Mouse (Mus musculus) heart, adult 9 months (tissue): ENCODE measurements around the gene Snx9.

Source experiments
- DNase-seq, 2 experiments: peaks; one replicate each; pipeline ENCODE4 v3.0.0; 2022; ENCODE audit warnings: low spot score in 2 of 2

Snx9 gene

DNA sequence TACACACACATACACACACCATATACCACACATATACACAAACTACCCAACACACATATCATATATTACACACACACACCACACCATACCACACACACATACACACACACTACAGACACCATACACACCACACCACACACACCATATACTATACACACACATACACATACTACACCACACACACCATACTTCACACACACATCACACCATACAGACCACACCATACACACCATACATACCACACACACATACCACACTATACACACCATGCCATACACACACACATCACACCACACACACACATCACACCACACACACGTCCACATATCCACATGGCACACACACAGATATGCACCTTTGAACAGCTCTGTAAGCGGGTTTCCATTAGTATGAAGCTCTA, 34.3 kb upstream of the Snx9 start:
- no peak for DNase-seq

DNA sequence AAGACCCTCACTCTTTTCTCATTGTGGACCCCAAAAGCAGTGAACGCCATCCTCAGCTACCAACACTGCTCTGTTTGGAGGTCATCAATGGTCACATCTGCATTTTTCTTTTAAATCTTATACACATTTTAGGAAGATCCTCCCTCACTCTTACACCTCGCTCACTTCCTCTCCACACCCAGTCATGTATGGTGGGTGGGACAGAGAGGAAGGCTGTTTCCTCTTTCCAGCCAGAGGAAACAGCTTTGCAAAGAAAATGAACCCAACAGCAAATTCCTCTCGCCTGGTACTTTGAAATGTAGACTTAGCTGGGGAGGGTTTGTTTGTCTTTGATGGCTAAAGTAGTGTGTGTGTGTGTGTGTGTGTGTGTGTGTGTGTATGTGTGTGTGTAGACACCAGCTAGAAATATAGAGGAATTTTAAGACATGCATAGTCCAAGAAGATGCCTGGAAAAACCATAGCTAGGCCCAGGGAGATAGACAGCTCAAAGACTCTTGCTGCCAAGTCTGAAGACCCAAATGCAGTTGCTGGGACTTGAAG, 33.2 kb upstream of the Snx9 start:
- DNase-seq = peak in 1 of 2 experiments; percentile 63

- peak; percentile 57 to 63 for DNase-seq
Observed at GRCm38 (mm10) chr17:5813863-5814640, 27.1 kb upstream of the Snx9 start.

DNA sequence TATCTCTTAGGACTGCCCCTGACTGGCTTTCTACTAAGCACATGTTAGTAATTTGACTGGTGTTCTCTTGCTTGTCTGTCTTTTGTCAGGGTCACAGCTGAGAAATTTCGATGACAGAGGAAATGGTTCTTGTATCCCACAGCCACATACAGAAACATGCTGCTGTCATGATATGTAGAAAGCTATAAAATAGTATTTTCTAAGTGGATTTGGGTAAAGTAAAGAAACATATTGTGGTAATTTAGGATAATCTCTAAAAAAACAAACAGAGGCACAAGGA, 26.5 kb upstream of the Snx9 start:
- no peak for DNase-seq

DNA sequence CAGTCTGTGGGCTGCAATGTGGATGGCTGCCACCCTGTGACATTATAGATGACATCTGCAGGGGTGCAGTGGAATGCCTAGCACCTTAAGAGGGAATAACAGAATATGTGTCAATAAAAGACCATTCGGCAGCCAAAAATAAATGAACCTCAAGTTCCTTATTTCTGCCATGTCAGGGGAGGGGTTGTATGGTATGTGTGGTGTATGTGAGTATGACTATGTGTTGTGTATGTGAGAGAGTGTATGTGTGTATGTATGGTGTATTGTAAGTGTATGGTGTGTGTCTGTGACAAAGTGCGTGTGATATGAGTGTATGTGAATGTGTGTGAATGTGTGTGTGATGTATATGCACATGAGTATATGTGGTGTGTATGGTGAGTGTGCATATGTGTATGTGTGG, 23.3 kb upstream of the Snx9 start:
- no peak for DNase-seq

GRCm38 (mm10) chr17:5819105-5819504, 22.0 kb upstream of the Snx9 start:
- no peak for DNase-seq

GRCm38 (mm10) chr17:5819799-5820201, 21.3 kb upstream of the Snx9 start:
- no peak for DNase-seq

- peak; percentile 58 to 64 for DNase-seq
Observed at GRCm38 (mm10) chr17:5822541-5822940, 18.6 kb upstream of the Snx9 start.

GRCm38 (mm10) chr17:5823032-5823431, 18.1 kb upstream of the Snx9 start:
- DNase-seq = no peak

DNA sequence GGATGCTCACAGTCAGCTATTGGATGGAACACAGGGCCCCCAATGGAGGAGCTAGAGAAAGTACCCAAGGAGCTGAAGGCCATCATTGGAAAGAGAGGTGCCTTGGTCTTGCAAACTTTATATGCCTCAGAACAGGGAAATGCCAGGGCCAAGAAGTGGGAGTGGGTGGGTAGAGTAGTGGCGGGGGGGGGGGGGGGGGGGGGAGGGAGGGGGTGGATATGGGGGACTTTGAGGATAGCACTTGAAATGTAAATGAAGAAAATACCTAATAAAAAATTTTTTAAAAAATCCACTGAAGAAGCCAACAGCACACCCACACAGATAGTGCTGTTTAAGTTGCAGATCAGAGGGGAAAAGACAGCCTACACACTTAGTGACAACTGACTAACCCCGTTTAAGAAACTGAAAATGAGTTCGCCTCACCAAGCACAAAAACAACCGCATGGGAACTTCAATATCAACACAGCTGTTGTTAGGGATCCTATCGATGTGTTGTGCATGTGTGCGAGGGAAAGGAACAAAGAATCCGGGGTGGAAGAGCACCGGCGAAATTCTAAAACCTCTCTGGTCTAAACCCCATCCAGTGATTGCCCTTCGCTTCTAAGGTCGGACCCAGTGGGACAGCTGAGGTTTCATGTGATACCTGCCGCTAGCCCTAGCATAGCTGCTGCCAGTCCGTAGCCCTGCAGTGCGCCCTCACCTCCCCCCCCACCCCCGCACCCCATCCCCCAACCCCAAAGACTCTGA, 13.1 kb upstream of the Snx9 start:
- DNase-seq = no peak

GRCm38 (mm10) chr17:5828583-5828836, 12.6 kb upstream of the Snx9 start:
- no peak for DNase-seq

- no peak for DNase-seq
Observed at GRCm38 (mm10) chr17:5828944-5829343, 12.2 kb upstream of the Snx9 start.

DNA sequence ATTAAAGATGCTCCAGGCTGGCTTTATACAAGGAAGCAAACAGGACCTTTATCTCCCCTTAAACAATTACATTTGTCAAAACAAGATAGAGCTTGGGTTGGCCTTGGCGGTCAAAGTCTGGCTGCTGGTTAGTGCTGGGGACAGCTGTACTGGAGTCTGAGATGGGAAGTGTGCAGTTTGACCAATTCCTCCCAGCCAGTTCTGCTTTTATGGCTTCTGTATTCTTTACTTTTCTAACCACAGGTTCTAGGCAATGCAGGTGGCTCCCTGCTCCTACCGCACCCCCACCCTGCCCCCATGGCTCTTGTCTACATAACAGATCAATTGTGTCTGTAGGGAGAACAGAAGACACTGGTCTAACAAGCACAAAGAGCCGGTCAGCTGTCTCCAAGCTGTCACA, 11.2 kb upstream of the Snx9 start:
- DNase-seq = no peak

- DNase-seq = no peak
Observed at GRCm38 (mm10) chr17:5830382-5830781, 10.7 kb upstream of the Snx9 start.

GRCm38 (mm10) chr17:5830832-5831231, 10.3 kb upstream of the Snx9 start:
- DNase-seq = no peak

DNA sequence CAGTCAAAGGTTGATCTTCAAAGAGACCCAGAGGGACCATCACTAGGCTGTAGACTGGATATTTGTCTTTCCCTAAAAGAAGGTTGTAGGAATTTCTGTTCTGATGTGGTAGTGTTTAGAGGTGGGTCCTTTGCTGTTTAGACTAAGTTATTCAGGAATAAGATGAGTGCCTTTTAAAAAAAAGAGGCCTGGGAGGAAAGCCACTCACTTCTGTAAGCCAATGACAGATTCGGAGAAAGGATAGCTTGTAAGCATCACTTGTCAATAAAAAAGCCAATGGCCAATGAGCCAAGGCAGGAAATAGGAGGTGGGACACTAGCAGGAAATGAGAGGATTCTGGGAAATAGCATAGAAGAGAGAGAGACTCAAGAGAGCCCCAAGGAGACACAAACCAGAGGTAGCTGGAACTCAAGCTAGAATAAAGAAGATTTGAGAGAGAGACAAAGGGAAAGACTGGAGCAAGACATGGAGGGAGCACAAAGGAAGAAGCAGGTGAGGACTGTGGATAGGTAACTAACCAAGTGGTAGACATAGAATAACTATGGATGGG, 9.8 kb upstream of the Snx9 start:
- DNase-seq = no peak

GRCm38 (mm10) chr17:5834166-5834565, 7.0 kb upstream of the Snx9 start:
- DNase-seq = no peak

DNA sequence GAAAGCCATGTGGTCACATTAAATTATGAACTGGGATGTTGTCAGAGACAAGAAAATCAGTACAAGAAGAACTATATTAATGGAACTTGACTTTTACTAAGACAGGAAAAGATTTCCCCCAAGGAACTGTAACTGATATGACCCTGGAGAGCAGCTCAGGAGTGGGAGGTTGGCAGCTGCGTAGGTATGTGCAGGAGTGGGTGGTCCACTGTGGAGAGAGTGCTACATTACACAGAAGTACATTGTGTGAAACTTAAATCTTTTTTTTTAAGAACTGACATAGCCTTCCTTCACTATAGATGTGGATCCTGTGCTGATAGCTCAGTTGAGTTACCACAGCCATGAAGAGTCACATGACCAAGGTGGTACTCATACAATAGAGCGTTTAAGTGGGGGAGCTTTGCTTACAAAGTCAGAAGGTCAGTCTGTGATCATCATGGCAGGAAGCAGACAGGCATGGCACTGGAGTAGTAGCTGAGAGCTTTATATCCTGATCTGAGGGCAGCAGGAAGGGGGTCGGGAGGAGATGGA, 6.3 kb upstream of the Snx9 start:
- no peak for DNase-seq

GRCm38 (mm10) chr17:5839549-5840240, 1.4 kb upstream of the Snx9 start:
- no peak for DNase-seq

GRCm38 (mm10) chr17:5840550-5841127, 490 bp upstream of the Snx9 start:
- DNase-seq = no peak

GRCm38 (mm10) chr17:5841943-5842273, 779 bp downstream of the Snx9 start:
- DNase-seq = peak in 1 of 2 experiments; percentile 60

DNA sequence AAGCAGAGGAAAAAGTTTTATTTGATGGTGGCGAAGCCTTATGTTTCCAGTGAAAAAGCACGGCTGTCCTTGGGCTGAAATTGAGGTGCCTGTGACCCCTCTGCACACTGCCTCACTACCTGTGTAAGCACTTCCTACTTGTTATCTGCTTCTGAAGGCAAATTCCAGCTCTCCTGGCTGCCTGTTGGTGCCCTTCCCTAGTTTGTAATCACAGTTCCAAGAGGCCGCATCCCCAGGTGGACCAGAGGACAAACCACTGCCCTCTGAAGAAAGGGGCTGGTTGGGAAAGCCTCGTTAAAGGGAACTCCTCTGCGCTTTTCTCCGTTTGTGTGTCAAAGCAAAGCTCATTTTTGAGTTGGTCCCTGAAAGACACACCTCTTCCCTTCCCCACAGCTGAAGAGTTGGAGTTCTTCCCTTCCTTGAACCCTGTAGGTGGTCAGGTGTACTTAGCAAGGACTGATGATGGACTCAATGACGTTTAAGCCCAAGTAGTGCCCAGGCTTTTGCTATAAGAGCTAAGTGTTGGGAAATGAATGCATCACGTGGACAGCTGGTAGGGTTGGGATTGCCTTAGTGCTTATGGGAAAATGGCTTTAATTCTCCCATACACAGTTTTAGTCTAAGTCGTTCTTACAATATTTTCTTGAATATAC, 2.0 kb downstream of the Snx9 start:
- no peak for DNase-seq
